Mouse (Mus musculus): Measurements from ENCODE around the gene Col10a1.
"Not testable (repeated sequence)": the region's sequence is repeated elsewhere in the genome, so short reads cannot be mapped to it uniquely, and the experiment has no call there.

Col10a1 gene

DNA sequence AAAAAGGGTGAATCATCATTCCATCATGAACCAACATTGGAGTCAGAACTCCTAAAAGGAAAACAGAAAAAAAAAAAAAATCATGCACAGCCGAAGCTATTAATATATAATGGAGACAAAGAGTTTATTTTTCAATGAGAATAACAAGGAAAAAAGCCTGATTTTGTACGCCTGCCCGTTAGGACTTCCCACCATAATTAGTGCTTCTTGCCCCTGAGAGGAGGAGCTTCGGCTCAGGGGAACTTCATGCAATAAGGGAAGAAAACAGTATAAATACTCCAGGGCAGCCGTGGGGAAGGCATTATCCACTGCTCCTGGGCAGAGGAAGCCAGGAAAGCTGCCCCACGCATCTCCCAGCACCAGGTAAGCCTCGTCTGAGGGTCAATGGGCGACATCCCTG lies at the start of gene Col10a1:
Gene Col10a1, plus strand, starts transcription at position 301 of the 400 bp plus-strand sequence.
- no peak for DNase-seq

DNA sequence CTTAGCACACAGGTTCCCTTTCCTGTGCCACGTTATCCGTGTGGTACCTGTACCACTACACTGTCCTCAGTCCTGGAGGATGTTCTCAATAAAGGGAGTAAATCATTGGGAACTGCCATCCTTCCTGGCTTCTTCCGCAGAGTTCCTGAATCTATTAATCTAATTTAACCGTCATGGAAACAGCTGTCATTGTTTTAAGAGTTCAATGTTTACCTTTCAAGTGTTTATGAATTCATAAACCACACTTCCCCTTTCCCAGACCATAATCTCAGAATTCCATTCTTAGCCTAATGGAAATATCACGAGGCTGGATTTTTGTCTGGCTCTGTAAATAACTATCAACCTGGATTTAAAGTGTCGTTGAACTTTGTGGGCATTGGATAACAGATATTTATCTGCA lies 48.8 kb upstream of the Col10a1 start:
- DNase-seq, result no peak

DNA sequence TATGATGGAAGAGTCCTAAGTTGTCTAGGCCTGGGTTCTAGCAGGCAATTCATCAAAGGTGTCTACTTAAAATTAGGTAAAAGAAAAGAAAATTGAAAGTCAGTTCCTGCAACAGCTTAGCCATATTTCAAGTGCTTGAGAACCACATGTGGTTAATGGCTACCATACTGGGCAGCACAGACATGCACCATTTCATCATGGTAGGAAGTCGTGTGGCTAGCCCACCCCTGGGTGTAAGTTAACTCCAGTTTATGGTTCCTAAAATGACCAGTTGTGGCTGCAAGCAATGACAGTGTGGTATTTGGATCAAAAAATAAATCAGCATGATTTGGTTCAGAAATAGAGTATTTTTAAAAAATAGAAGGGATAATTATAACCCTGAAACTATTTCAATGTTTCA lies 47.9 kb upstream of the Col10a1 start:
- DNase-seq, result no peak

DNA sequence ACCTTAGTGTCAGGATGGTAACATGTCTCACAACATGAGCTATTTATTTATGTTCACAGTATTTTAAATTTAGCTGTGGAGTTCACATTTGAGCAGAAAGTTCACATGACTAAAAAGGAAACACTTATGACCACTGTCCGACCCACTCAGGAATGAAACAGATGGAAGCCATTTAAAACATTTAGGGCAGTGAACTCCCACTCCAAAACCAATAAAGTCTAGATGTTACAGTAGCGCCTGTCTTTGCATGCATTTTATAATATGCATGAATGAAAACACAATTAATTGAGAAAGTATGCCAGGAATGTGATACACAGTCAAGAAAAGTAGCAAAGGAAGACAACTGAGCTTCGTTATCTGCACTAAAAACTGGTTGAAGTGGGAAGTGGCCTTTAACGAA lies 37.6 kb upstream of the Col10a1 start:
- no peak for DNase-seq

DNA sequence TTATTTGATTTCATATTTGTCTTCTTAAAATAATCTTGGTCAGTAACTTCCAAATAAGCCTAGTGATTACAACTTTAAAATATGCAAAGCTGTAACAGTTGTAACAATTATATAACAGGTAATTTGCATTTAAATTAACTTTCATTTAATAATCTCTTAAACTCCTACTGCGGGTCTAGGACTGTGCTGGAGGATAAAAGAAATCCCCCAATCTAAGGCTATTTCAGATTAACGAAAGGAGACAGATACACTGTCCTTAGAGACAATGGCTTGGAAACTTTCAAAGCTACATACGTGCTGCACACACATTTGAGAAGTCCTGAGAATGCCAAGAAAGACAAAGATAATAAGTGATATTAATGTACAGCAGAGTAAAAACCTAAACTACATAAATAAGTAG lies 31.5 kb upstream of the Col10a1 start:
- DNase-seq, result no peak

DNA sequence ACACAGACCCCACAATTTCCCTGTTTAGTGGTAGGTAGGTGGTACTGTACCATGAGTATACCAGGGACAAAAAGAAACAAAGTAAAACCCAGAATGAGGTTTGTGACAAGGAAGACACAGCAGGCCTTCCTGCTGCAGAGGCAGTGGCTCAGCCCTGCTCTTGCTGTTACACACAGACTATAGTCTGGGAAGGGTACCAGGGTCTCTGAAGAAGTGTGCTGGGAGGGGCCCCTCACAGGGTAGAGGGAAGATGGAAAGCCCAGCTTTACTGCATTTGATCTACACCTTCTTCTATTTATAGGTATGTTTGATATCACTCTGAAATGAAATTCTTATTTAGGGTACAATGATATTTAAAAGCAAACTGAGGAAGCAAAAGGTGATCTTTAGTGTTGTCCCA lies 26.0 kb upstream of the Col10a1 start:
- peak; percentile 17 to 23 for DNase-seq

DNA sequence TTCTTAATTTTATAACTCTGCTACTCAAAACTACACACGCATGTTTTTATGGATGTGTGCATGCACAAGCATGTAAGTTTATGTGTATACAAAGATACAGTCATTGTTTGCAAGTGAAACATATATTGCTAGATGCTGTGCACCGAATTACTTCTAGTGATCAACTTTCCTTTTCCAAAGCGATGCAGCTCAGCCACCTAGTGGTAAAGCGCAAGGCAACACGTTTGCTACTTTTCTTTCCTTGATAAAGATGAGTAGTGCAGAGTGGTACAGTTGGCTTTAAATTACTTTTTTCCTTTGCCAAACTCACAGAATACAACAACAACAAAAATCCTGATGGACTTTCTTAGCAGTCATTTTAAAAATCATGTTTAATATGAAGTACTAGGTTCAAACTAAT lies 21.6 kb upstream of the Col10a1 start:
- DNase-seq, result no peak

DNA sequence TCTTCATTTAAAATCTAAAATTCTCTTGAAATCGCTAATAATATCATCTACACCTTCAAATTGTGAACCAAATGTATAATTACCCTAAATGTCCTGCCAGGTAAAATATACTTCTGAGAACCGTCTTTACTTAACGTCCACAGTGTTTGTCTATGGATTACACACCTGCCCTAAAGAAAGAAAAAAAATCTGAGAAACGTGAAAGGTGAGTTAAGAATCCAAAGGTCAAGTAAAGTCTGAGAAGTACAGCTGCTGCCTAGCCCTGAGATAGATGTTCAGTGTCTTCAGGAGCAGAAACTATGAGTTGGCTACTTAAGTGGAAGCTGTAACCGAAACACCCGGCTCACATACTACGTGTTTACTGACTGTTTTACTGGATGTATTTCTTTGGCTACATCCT lies 16.4 kb upstream of the Col10a1 start:
- no peak for DNase-seq

DNA sequence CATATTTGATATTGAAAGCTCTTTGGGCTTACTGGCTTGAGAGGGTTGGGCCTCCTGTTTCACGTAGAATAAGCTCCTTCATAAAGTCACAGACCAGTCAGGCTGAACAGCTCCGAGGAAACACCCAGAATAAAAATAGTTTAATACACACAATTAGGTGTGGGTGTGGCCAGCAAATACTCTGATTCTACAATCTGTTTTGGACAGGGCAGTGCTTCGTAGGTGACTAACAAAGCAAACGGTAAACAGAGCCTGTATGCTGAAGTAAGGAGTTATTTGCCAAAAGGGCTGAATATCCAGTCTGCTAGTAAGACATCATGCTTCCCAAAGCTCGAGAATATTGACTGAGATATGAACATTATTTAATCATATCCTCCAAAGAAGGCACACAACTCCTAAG lies 4.1 kb upstream of the Col10a1 start:
- DNase-seq, result no peak

DNA sequence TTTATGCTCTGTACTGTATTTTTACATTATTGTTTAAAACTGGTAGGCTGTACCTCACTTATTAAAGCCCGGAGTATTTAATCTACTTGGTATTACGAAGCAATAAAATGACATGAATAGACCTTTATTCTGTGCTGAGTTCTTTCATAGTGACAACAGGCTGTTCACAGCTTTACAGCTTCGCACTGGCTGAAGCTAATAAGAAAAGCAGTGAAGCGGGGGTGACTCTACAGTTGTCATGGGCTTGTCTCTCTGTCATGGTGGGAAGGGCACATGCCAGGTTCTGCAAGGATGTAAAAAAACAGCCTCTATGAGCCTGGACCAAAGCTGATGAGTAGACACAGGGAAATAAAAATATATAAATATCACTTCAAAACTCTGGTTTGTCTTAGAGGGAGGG lies 7.2 kb downstream of the Col10a1 start:
- DNase-seq, result no peak

DNA sequence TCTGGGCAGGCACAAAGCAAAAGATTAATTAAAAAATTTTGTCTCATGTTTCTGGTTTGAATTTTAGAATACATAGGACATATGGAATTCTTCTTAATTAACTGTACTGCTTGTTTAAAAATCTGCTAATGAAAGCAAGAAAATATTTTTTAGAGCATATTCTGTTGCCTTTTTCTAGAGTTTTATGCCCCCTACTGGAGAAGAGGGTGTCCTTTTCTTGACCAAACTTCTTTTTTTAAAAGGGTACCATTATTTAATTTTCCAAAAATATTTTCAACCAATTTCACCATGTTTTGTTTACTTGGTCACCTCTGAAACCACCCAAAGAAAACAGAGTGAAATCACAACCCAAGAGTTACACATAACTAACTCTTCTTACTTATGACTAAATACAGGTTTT lies 9.5 kb downstream of the Col10a1 start:
- no peak for DNase-seq

DNA sequence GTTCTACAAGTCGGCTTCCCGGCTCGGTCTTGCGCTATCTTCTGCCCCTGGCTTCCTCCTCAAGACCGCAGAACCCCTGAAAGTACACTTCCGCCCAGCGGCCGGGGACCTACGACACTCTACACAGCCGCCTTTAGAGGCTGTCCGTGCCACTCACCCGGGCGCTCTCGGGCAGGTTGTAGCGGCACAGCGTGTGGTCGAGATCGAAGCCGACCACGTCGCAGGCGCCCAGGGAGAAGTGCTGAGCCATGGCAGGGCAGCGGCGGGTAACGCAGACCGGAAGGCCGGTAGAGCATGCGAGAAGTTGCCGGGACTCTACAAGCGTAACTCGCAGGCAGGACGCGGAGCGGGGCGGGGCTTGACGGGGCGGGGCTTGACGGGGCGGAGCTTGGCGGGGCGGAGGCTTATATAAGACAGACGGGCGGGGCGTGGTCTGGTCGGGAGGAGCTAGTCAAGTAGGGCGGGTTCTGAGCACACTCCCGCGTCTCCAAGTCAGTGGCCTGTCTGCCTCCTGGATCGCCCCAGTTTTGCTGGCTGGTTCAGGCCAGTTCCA lies 28.5 kb downstream of the Col10a1 start, which contains the start of gene Nt5dc1:
Gene Nt5dc1, minus strand, starts transcription at position 349 of the 553 bp plus-strand sequence.
- peak; percentile 94 to 97 for DNase-seq

DNA sequence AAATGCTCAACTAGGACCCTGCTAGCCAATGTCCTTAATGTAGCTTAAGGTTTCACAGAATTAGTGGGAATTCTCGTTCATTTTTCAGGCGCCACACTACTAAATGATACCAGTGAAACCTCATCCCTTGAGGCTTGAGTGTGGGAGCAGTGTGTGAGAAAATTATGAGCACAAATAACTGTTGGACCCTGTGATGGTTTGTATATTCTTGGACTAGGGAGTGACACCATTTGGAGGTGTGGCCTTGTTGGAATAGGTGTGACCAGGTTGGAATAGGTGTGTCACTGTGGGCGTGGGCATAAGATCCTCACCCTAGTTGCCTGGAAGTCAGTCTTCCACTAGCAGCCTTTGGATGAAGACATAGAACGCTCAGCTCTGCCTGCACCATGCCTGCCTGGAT lies 29.0 kb downstream of the Col10a1 start:
- not testable (repeated sequence) for DNase-seq

DNA sequence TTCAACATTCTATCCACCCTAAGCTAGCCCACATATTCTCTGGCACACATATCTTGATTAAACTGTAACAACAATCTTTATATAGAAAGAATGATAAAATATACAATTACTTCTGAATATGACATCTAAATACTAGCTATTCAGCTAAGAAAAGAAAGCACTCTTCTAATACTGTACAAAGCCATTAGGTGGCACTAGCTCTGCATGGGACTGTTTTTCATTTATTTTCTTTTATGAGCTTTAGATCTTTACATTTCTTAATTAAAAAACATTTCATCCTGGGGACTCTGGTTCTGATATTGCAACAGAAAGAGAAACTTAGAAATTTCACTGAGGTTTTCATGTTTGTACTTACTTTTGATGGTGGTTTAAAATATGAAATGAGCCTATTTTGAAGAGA lies 42.0 kb downstream of the Col10a1 start:
- DNase-seq, result no peak

DNA sequence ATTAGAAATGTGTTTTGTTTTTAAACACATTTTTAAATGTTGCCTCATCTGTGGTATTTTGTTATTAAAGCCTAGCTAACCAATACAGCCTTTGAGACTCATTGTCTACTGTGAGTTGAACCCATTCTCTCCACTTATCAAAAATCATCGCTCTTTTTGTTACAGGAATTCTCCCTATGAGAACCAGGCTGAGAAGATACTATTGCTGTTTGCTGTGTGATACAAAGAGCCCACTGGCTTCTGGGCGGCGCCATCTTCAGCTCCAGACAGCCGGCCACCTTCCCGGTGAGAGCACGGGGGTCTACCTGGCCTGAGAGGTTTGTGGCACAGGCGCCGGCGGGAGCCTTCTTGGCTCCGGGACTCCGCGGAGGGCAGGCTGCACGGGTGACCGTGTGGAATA lies 44.4 kb downstream of the Col10a1 start:
- not testable (repeated sequence) for DNase-seq
